Mouse (Mus musculus) lung, embryonic 16.5 days (tissue): ENCODE measurements at regions not wholly inside any gene's neighbourhood (a gene's known extent, or its start where the extent isn't known, plus 50 kb on each side); places are given as distances from the start of the nearest gene placed in this dataset.

ENCODE experiments used
- ATAC-seq: fragments of 200-750 bp; cut with Nextera tagmentation; 2 replicates; pipeline ENCODE4 v1.8.0; 2017; ENCODE audit warnings: low read depth, mild to moderate bottlenecking, moderate library complexity
- H3K27ac ChIP-seq: fragments of 300-500 bp; sonication (generic); 2 replicates; pipeline ENCODE4 v1.5.1; 2014; ENCODE audit warnings: mild to moderate bottlenecking, control low read depth, low read length
- H3K27me3 ChIP-seq: fragments of 300-500 bp; sonication (generic); 2 replicates; pipeline ENCODE4 v1.6.1; 2014; ENCODE audit warnings: low read depth, low read length, mixed read lengths; ENCODE audit not compliant: control insufficient read depth, insufficient read depth
- H3K36me3 ChIP-seq: fragments of 300-500 bp; sonication (generic); 2 replicates; pipeline ENCODE4 v1.6.1; 2014; ENCODE audit warnings: low read length; ENCODE audit not compliant: control insufficient read depth, insufficient read depth
- H3K4me1 ChIP-seq: fragments of 300-500 bp; sonication (generic); replicated peaks from 2 replicates; pipeline ENCODE4 v1.6.1; 2014; ENCODE audit warnings: low read length, mixed read lengths; ENCODE audit not compliant: control insufficient read depth, insufficient read depth
- H3K4me2 ChIP-seq: fragments of 300-500 bp; sonication (generic); 2 replicates; pipeline ENCODE4 v1.6.1; 2014; ENCODE audit warnings: low read depth, low read length, control low read depth
- H3K4me3 ChIP-seq: fragments of 300-500 bp; sonication (generic); 2 replicates; pipeline ENCODE4 v1.5.1; 2014; ENCODE audit warnings: mild to moderate bottlenecking, low read length, control low read depth
- H3K9ac ChIP-seq: fragments of 300-500 bp; sonication (generic); 2 replicates; pipeline ENCODE4 v1.6.1; 2014; ENCODE audit warnings: low read length, control low read depth
- H3K9me3 ChIP-seq: fragments of 300-500 bp; sonication (generic); 2 replicates; pipeline ENCODE4 v1.6.1; 2016; ENCODE audit warnings: low read length; ENCODE audit not compliant: control insufficient read depth
- WGBS: fragments of 180-500 bp; shearing (Covaris S2); extraction: QIAGEN DNeasy Blood & Tissue Kit; methylation state at CpG from one replicate; pipeline ENCODE4 v1.1.7; 2014; 5-methylcytosine and 5-hydroxymethylcytosine counted together

DNA sequence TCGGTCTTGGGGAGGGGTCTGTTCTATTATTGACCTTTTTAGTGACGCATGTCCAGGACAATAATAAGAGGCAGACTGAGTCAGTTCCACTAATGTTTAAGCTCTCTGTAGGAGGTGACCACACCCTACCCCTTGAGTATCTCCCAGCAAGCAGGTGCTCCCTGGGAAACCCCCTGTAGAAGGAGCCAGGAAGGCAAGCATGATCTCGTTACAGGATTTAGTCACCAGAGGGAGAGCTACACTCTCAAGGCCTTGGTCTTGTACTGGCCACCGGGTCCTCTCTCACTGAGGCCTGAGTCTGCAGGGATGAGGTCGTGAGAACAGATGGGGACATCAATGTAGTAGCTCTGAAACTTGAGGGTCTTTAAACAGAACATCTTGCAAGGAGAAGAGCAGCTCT is 55.3 kb upstream of the Ccnd2 start:
- Histone ChIP-seq H3K27ac (no peak overlapping the region), H3K9ac (no peak overlapping the region), H3K4me2 (no peak overlapping the region), H3K9me3 (no peaks in the 10 kb centered on the region), H3K36me3 (no peaks in the 10 kb centered on the region), H3K4me1 (no peaks in the 10 kb centered on the region), H3K27me3 (no peaks in the 10 kb centered on the region), H3K4me3 (no peak overlapping the region)
- no peak for ATAC-seq
- 64% methylated on average over 5 of the region's 5 CpGs for WGBS

DNA sequence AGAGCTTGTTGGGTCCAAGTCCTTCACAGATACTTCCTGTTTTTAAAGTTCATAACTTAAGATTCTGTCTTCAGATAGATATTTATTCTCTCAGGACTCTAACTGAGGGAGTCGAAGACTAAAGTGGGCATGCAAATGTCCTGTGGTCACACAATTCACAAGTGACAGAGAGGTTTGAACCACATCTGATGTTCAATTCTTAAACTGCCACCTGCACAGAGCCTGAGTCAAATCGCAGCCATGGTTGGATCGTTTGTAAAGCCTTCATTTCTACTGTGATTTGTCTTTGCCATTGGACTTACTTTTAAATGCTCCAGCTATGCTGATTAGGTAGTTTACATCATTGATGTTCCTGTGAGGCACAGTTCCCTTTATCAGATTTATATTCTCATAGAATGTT is 61.4 kb upstream of the Ccnd2 start:
- WGBS = 85% methylated on average over 3 of the region's 3 CpGs
- ATAC-seq = no peak

DNA sequence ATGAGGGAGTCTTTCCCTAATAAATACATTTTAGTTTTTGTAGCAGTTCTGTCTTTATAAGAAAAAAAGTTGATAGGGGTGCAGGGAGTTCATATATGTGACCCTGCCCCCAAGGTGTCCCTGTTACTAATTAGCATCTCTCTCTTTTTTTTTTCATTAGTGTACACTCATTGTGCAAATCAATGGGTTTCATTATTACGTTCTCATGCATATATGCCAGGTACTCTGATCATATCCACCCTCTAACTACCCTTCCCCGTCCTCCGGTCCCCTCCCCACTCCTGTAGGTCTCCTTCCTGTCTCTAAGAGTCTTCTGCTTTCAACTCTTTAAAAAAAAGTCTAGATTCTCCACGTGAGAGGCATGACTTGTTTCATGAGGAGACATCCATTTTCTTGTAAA is 63.9 kb upstream of the Ccnd2 start:
- no peaks in the 10 kb centered on the region for H3K27me3 ChIP-seq
- no peak overlapping the region for H3K4me2 ChIP-seq
- 49% methylated on average over 4 of the region's 4 CpGs for WGBS
- no peak for ATAC-seq
- no peaks in the 10 kb centered on the region for H3K9me3 ChIP-seq
- H3K36me3 ChIP-seq = no peaks in the 10 kb centered on the region
- no peak overlapping the region for H3K9ac ChIP-seq
- no peak overlapping the region for H3K27ac ChIP-seq
- no peak overlapping the region for H3K4me3 ChIP-seq
- no peaks in the 10 kb centered on the region for H3K4me1 ChIP-seq

More for the DNA sequence above, 61.4 kb upstream of the Ccnd2 start:
- H3K36me3 ChIP-seq = no peaks in the 10 kb centered on the region
- H3K4me2 ChIP-seq = no peak overlapping the region
- no peak overlapping the region for H3K9ac ChIP-seq
- no peak overlapping the region for H3K27ac ChIP-seq
- H3K4me1 ChIP-seq = no peaks in the 10 kb centered on the region
- H3K27me3 ChIP-seq = no peaks in the 10 kb centered on the region
- H3K9me3 ChIP-seq = no peaks in the 10 kb centered on the region
- H3K4me3 ChIP-seq = no peak overlapping the region

DNA sequence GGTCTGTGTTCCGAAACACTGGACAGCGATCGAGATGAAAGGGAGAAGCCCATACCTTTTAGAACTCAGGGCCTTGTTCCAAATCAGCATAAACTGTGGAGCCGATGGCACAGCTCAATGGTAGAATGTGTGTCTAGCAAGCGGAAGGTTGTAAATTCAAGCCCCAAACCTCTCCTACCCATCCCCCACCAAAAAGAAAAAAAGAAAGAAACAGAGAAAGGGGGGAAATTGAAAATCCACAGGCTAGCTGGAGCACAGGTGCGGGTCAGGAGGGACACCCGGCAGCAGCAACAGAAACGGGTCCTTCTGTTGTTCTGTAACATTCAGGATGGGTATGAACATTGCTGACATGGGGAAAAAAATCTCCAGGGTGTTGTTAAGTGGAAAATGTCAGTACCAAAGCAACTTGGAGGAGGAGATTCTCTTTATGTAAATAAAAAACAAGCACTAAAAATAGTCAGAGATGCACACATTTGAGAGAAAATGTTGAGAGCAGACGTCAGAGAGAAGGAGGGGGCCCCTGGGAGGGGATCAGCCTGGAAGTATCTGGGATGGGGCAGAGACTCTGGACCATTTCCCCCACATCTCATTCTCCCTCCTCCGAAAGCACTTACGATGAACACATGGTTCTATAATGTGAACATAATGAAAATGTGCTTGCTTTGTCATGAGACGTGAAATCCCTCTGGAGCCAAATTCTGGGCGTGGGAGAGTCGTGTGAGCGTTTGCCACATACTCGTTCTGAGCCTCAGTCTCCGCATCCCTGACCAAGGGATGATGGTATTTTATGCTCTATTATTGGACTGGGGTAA is 66.8 kb upstream of the Ccnd2 start:
- ATAC-seq = no peak
- H3K4me3 ChIP-seq = no peak overlapping the region
- H3K27ac ChIP-seq = no peak overlapping the region
- H3K27me3 ChIP-seq = no peaks in the 10 kb centered on the region
- H3K4me2 ChIP-seq = no peak overlapping the region
- 79% methylated on average over 17 of the region's 17 CpGs for WGBS
- no peaks in the 10 kb centered on the region for H3K4me1 ChIP-seq
- H3K36me3 ChIP-seq = no peaks in the 10 kb centered on the region
- no peak overlapping the region for H3K9ac ChIP-seq
- no peaks in the 10 kb centered on the region for H3K9me3 ChIP-seq

DNA sequence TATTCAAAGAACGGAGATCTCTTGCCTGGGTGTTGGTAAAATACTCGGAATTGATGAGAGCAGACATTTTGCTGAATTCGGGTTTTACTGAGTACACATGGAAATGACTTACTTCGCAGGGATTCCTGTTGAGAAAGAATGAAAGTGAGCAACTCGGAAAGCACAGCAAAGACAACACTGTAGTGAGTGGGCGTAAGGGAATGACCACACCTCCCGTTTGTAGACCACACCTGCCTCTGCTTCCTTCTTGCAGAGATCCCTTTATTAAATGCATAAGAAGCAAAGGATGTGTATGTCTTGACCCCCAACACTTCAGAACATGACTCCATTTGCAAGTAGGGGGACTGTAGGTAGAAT is 67.4 kb upstream of the Ccnd2 start:
- H3K4me3 ChIP-seq = no peak overlapping the region
- no peaks in the 10 kb centered on the region for H3K9me3 ChIP-seq
- no peaks in the 10 kb centered on the region for H3K4me1 ChIP-seq
- 70% methylated on average over 7 of the region's 7 CpGs for WGBS
- no peak overlapping the region for H3K4me2 ChIP-seq
- H3K36me3 ChIP-seq = no peaks in the 10 kb centered on the region
- no peak overlapping the region for H3K9ac ChIP-seq
- no peak overlapping the region for H3K27ac ChIP-seq
- no peaks in the 10 kb centered on the region for H3K27me3 ChIP-seq
- ATAC-seq = no peak

DNA sequence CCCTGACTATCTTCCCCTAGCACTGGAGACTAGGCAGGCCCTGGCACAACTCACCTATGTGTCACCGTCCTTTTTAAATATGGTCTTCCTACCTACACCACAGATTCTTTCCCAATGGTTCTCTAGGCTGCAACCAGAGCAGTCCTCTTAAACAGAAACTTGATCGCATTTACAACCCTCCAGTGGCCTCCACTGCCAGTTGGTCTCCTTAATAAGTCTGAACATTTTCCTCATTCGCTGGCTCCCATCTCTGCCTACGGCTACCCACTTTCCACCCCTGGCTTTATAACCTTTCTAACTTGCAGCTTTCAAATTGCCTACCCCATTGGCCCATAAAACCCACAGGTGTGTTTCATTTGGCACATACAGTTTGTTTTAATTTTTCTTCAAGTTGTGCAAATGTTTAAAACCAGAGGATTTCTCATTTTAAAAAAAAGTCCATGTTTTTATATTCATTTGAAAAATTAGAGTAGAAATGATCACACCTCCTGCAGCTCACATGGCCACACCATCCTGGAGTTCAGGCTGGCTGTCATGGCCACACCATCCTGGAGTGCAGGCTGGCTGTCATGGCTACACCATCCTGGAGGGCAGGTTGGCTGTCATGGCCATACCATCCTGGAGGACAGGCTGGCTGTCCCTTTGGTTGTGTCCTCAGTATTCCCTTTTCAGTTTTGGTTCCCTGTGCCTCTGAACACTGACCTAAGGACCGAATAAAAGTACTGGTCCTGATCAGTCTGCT is 74.4 kb upstream of the Ccnd2 start:
- no peak overlapping the region for H3K4me3 ChIP-seq
- H3K4me2 ChIP-seq = no peak overlapping the region
- no peaks in the 10 kb centered on the region for H3K4me1 ChIP-seq
- 81% methylated on average over 5 of the region's 5 CpGs for WGBS
- H3K36me3 ChIP-seq = no peaks in the 10 kb centered on the region
- no peaks in the 10 kb centered on the region for H3K9me3 ChIP-seq
- no peaks in the 10 kb centered on the region for H3K27me3 ChIP-seq
- no peak overlapping the region for H3K27ac ChIP-seq
- no peak for ATAC-seq
- H3K9ac ChIP-seq = no peak overlapping the region

DNA sequence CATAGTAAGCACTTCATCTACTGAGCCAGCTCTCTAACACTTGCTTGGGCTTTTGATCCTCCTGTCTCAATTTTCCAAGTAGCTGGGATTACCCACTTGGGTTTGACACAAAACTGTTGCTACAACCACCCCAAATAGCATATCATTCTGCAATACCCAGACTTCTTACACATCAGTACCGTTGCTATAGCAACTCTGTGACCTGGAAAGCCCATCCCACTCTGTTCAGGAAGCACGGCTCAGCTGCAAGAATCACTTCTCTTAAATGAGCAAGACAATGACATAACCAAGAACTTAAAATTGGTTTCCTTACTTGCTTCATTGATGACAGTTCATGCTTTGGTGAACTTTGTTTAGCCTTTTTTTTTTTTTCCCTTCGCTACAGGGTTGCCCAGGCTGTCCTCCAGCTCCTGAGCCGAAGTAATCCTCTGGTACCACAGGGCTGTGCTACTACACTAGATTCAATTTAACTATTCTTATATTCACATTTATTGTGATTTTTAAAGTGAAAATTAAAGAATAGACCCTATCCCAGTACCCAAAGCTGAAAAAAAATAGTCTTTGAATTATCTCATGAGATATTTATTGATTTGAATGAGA is 84.6 kb upstream of the Ccnd2 start:
- ATAC-seq = no peak
- H3K9me3 ChIP-seq = no peaks in the 10 kb centered on the region
- no peaks in the 10 kb centered on the region for H3K4me1 ChIP-seq
- 77% methylated on average over 4 of the region's 4 CpGs for WGBS
- H3K9ac ChIP-seq = no peak overlapping the region
- no peaks in the 10 kb centered on the region for H3K36me3 ChIP-seq
- no peak overlapping the region for H3K4me3 ChIP-seq
- no peaks in the 10 kb centered on the region for H3K27me3 ChIP-seq
- H3K27ac ChIP-seq = no peak overlapping the region
- no peak overlapping the region for H3K4me2 ChIP-seq

DNA sequence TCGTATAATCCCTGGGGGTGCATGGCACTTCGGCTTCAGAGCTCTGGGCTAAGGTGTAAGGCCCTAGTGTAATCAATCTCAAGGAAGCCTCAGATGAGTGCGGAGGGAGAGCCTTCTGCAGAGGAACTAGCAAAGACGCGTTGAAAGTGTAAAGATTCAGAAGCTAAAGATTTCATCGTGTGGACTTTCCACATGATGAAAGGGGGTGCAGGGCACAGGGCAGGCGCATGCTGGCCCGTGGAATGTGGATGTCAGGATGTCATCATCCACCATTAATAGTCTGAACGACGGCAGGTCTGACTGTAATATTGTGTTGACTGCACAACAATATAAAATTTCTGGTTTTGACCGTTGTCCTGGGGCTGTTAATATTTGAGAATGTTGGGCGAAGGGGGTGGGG is 85.2 kb upstream of the Ccnd2 start:
- WGBS = 67% methylated on average over 12 of the region's 12 CpGs

More for the DNA sequence above, 85.2 kb upstream of the Ccnd2 start:
- ATAC-seq = no peak
- Histone ChIP-seq H3K9me3 (no peaks in the 10 kb centered on the region), H3K4me2 (no peak overlapping the region), H3K27me3 (no peaks in the 10 kb centered on the region), H3K36me3 (no peaks in the 10 kb centered on the region), H3K9ac (no peak overlapping the region), H3K27ac (no peak overlapping the region), H3K4me1 (no peaks in the 10 kb centered on the region), H3K4me3 (no peak overlapping the region)
